Mouse (Mus musculus) left cerebral cortex, postnatal 10 days (tissue): ENCODE measurements around the gene Nsg2. TPM values are rescaled to one million over a fixed set of nuclear protein-coding genes. Genes with fewer than 3 reads are reported as not detected.

Experiments used
- total RNA-seq, 2 experiments: library from RNA; stranded (reverse); gene quantifications; 2 replicates each; pipeline ENCODE4 v1.2.3; 2021

Nsg2 gene
- total RNA-seq, 2 experiments from 2014 or later: 873 to 894 TPM

Other genes with a start within 250 kb of the Nsg2 start
- 100 to 1,000 TPM; 157 to 163 TPM for gene Cpeb4, start 128.3 kb upstream of the Nsg2 start, total RNA-seq
- gene 4930524B15Rik, start 34.9 kb upstream of the Nsg2 start, total RNA-seq: under 1 TPM in 1 of 2 experiments, not detected in 1; 0.17 TPM
- not detected for gene Il9r, start 199.8 kb downstream of the Nsg2 start, total RNA-seq
- 10 to 100 TPM; 25.9 to 28.4 TPM for gene Snrnp25, start 205.0 kb downstream of the Nsg2 start, total RNA-seq
- 10 to 100 TPM; 16.4 to 21.8 TPM for gene Rhbdf1, start 221.8 kb downstream of the Nsg2 start, total RNA-seq
- gene Mpg, start 226.0 kb downstream of the Nsg2 start, total RNA-seq: 10 to 100 TPM; 18.7 to 19.8 TPM